Mouse (Mus musculus): Measurements from ENCODE around the gene Cela1.

GRCm38 (mm10) chr15:100651610-100652009 is 36.1 kb downstream of the Cela1 start:
- TF ChIP-seq CTCF (IDR thresholded peaks at IDR 0.05; ENCODE audit: borderline replicate concordance, insufficient read depth, low read depth, low read length) (no peak), POLR2A (IDR thresholded peaks at IDR 0.05; ENCODE audit: borderline replicate concordance, insufficient read depth, low read length) (no peak)

Data from cerebellum, adult 2 months (tissue).